Mouse (Mus musculus) CH12.LX (cell line): ENCODE data around the gene Eef1akmt3.

Experiments used
- BHLHE40 ChIP-seq: IDR thresholded peaks from 2 replicates; pipeline ENCODE4 v1.6.1; 2011; ENCODE audit warnings: mild to moderate bottlenecking, low read depth, low read length, improper control_type of control experiment
- MAX ChIP-seq: IDR thresholded peaks from 2 replicates; pipeline ENCODE4 v1.6.1; 2011; ENCODE audit warnings: low read length, improper control_type of control experiment
- SIN3A ChIP-seq: IDR thresholded peaks from 2 replicates; pipeline ENCODE4 v1.6.1; 2012; ENCODE audit warnings: low read length, improper control_type of control experiment, inconsistent platforms
- ZC3H11A ChIP-seq: IDR thresholded peaks from 2 replicates; pipeline ENCODE4 v1.6.1; 2012; ENCODE audit warnings: low read depth, mild to moderate bottlenecking, inconsistent platforms, low read length, improper control_type of control experiment
- ZMIZ1 ChIP-seq: IDR thresholded peaks from 2 replicates; pipeline ENCODE4 v1.6.1; 2012; ENCODE audit warnings: low read depth, mild to moderate bottlenecking, inconsistent platforms, low read length, improper control_type of control experiment

GRCm38 (mm10) chr10:127036273-127036672, 5.0 kb downstream of the Eef1akmt3 start:
- TF ChIP-seq ZMIZ1 = no peak
- TF ChIP-seq MAX = no peak
- no peak for TF ChIP-seq ZC3H11A
- TF ChIP-seq SIN3A = no peak
- no peak for TF ChIP-seq BHLHE40
